Mouse (Mus musculus) liver, adult 2 months (tissue): Measurements from ENCODE around the gene Ginm1. TPM values are rescaled to one million over a fixed set of nuclear protein-coding genes. Genes with fewer than 3 reads are reported as not detected.
"Not testable (repeated sequence)": the region's sequence is repeated elsewhere in the genome, so short reads cannot be mapped to it uniquely, and the experiment has no call there.

Experiments
- DNase-seq: peaks from one replicate; pipeline ENCODE4 v3.0.0-alpha.2; 2011; ENCODE audit warnings: low read depth, low spot score; ENCODE audit errors: extremely low read depth
- H3K27ac ChIP-seq: fragments of 200-500 bp; replicated peaks from 2 replicates; pipeline ENCODE4 v1.5.1; 2012; ENCODE audit warnings: low read depth, mild to moderate bottlenecking, control low read depth, inconsistent platforms, low read length; ENCODE audit not compliant: insufficient read depth
- H3K27me3 ChIP-seq: fragments of 200-500 bp; 2 replicates; pipeline ENCODE4 v1.6.1; 2012; ENCODE audit warnings: mild to moderate bottlenecking, moderate library complexity, low read length, inconsistent platforms; ENCODE audit not compliant: control insufficient read depth, insufficient read depth
- H3K36me3 ChIP-seq: fragments of 200-500 bp; 2 replicates; pipeline ENCODE4 v1.6.1; 2012; ENCODE audit warnings: low read length, inconsistent platforms; ENCODE audit not compliant: control insufficient read depth, insufficient read depth
- H3K4me1 ChIP-seq: fragments of 200-500 bp; 2 replicates; pipeline ENCODE4 v1.6.1; 2011; ENCODE audit warnings: low read length; ENCODE audit not compliant: control insufficient read depth, insufficient read depth
- H3K4me3 ChIP-seq: fragments of 200-500 bp; 2 replicates; pipeline ENCODE4 v1.5.1; 2011; ENCODE audit warnings: low read depth, mild to moderate bottlenecking, control low read depth, low read length, moderate library complexity; ENCODE audit not compliant: insufficient read depth
- H3K79me2 ChIP-seq: fragments of 200-500 bp; 2 replicates; pipeline ENCODE4 v1.6.1; 2012; ENCODE audit warnings: inconsistent platforms, mild to moderate bottlenecking, low read length, moderate library complexity; ENCODE audit not compliant: control insufficient read depth, insufficient read depth
- H3K9ac ChIP-seq: fragments of 200-500 bp; 2 replicates; pipeline ENCODE4 v1.6.1; 2012; ENCODE audit warnings: low read depth, mild to moderate bottlenecking, control low read depth, inconsistent platforms, low read length
- CTCF ChIP-seq: fragments of 200-500 bp; IDR thresholded peaks from 2 replicates; pipeline ENCODE4 v1.5.1; 2011; ENCODE audit warnings: low read depth, low read length, control low read depth
- POLR2A ChIP-seq: fragments of 200-500 bp; IDR thresholded peaks from 2 replicates; pipeline ENCODE4 v1.6.1; 2011; ENCODE audit warnings: low read length, control low read depth; ENCODE audit not compliant: insufficient read depth; ENCODE audit errors: extremely low read depth
- WGBS: fragments of 180-500 bp; shearing (Covaris S2); methylation state at CpG from one replicate; pipeline ENCODE4 v1.1.7; 2018; 5-methylcytosine and 5-hydroxymethylcytosine counted together
- polyA plus RNA-seq: library from polyadenylated mRNA; depleted of rRNA; stranded (reverse); fragments of >200 nt; gene quantifications from 2 replicates; pipeline ENCODE4 v1.2.3, GENCODE M21; 2012
- total RNA-seq: library from RNA; depleted of rRNA; stranded (reverse); fragments of >200 nt; gene quantifications from 2 replicates; pipeline ENCODE4 v1.2.3, GENCODE M21; 2014

The Ginm1 gene
- total and polyA plus RNA-seq, 2 experiments: 13.6 to 64.2 TPM

DNA sequence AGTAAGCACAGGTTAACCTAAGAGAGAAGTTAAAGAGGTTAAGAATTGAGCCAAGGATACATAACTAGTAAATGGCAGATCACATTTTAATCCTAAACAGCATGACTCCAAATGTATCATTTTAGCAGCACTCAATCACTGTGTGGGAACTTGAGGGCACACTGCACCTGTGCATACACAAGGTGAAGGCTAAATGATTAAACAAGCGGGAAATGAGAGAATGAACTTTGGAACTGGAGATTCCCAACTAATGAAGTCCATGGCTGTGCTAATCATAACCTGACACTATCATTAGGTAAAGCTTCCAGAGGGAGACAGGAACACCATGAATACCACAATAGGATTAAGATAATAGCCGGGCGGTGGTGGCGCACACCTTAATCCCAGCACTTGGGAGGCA, 20.3 kb downstream of the Ginm1 start:
- Histone ChIP-seq H3K79me2 (peaks cover 4% of the 10 kb centered on the region; the same call in 1 of the 2 replicates), H3K27ac (no peak overlapping the region), H3K27me3 (no peaks in the 10 kb centered on the region), H3K4me3 (no peak overlapping the region), H3K36me3 (peaks cover 42% of the 10 kb centered on the region), H3K4me1 (0 out of 2 replicates have a peak, but pooled peaks cover 2% of the 10 kb centered on the region), H3K9ac (no peak overlapping the region)
- 84% methylated on average over 4 of the region's 4 CpGs for WGBS
- peak; percentile 20 for DNase-seq
- TF ChIP-seq POLR2A (no peak), CTCF (no peak)

DNA sequence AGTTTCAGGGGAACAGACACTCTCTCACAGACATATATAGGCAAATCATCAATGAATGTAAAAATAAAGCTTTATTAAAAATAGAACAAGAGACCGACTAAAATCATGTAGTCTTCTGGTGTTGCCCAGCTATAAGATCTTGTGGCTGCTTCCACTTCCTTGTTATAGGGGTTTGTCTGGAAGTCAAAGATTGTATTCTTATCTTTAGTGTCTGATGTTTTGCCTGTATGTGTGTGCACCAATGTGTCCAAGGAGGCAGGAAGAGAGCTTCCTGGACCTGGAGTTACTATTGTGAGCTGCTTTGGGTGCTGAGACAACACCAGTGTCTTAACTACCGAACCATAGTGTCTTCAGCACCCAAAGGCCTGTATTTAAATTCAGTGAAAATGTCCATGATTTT, 35.1 kb downstream of the Ginm1 start:
- H3K36me3 ChIP-seq: peaks cover 43% of the 10 kb centered on the region
- no peaks in the 10 kb centered on the region for H3K79me2 ChIP-seq
- no peaks in the 10 kb centered on the region for H3K4me1 ChIP-seq
- no peak overlapping the region for H3K4me3 ChIP-seq
- DNase-seq: no peak
- TF ChIP-seq POLR2A (no peak), CTCF (no peak)
- 77% methylated on average over 2 of the region's 2 CpGs for WGBS
- H3K9ac ChIP-seq: no peak overlapping the region
- H3K27ac ChIP-seq: no peak overlapping the region
- H3K27me3 ChIP-seq: no peaks in the 10 kb centered on the region

GRCm38 (mm10) chr10:7748752-7749151, 43.9 kb downstream of the Ginm1 start:
- H3K4me1 ChIP-seq: no peaks in the 10 kb centered on the region
- no peaks in the 10 kb centered on the region for H3K79me2 ChIP-seq
- no peak overlapping the region for H3K9ac ChIP-seq
- H3K4me3 ChIP-seq: no peak overlapping the region
- WGBS: 84% methylated on average over 6 of the region's 6 CpGs
- H3K27ac ChIP-seq: no peak overlapping the region
- DNase-seq: no peak
- H3K27me3 ChIP-seq: no peaks in the 10 kb centered on the region
- H3K36me3 ChIP-seq: peaks cover 40% of the 10 kb centered on the region
- no peak for TF ChIP-seq CTCF
- no peak for TF ChIP-seq POLR2A

GRCm38 (mm10) chr10:7745528-7745927, 47.1 kb downstream of the Ginm1 start:
- WGBS: 96% methylated on average over 6 of the region's 6 CpGs
- not testable (repeated sequence) for H3K27me3 ChIP-seq, H3K27ac ChIP-seq, H3K4me1 ChIP-seq, DNase-seq, H3K9ac ChIP-seq, H3K4me3 ChIP-seq, H3K79me2 ChIP-seq
- H3K36me3 ChIP-seq: peaks cover 32% of the 10 kb centered on the region

- H3K79me2 ChIP-seq: peaks cover 2% of the 10 kb centered on the region; the same call in 1 of the 2 replicates
- no peaks in the 10 kb centered on the region for H3K27me3 ChIP-seq
- H3K36me3 ChIP-seq: peaks cover 6% of the 10 kb centered on the region
- no peak overlapping the region for H3K4me3 ChIP-seq
- TF ChIP-seq POLR2A: no peak
- TF ChIP-seq CTCF: no peak
- no peak for DNase-seq
- WGBS: 53% methylated on average over 3 of the region's 3 CpGs
- peaks cover 10% of the 10 kb centered on the region for H3K4me1 ChIP-seq
- H3K27ac ChIP-seq: no peak overlapping the region
- H3K9ac ChIP-seq: no peak overlapping the region
These were observed 54.7 kb downstream of the Ginm1 start for GRCm38 (mm10) chr10:7737914-7738313.

DNA sequence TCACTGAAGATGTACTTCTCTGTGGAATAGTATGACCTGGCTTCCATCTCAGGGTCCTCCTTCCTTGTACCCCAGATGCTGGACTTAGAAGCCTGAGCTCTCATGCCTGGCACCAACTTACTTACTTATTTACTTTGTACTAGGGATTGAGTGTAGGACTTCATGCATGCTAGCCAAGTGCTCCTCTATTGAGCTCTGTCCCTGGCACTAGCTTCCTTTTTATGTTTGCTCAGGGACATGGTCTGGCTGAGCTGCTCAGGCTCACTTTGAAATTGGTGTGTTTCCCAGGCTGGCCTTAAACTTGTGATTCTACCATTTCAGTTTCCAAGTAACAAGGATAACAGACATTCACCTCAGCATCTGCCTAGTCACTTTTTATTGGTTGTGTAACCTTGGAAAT, 55.5 kb downstream of the Ginm1 start:
- H3K27me3 ChIP-seq: no peaks in the 10 kb centered on the region
- peak; percentile 98 for DNase-seq

DNA sequence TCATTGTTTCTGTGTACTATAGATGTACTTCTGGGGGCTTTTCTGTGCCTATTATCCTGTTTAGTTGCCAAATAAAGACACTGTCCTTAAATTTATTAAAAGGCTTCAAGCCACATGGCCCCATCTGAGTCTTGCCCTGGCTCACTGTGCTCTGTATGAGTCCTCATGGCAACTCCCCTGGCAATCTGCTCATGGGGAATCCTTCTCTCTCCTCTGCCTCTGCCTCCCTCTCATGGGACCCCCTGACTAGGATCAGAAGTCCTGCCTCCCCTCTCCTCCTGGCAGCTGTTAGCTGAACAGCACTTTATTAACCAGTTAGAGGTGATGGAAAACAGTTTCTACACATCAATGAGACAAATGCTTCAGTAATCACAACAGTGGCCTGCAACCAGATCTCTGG, 61.0 kb downstream of the Ginm1 start:
- H3K36me3 ChIP-seq: no peaks in the 10 kb centered on the region
- H3K4me1 ChIP-seq: peaks cover 4% of the 10 kb centered on the region
- no peak for DNase-seq
- H3K27ac ChIP-seq: no peak overlapping the region
- no peak overlapping the region for H3K4me3 ChIP-seq
- H3K9ac ChIP-seq: no peak overlapping the region
- no peaks in the 10 kb centered on the region for H3K27me3 ChIP-seq
- peaks cover 24% of the 10 kb centered on the region for H3K79me2 ChIP-seq
- TF ChIP-seq CTCF (no peak), POLR2A (no peak)

More for the DNA sequence above, 55.5 kb downstream of the Ginm1 start:
- Histone ChIP-seq H3K36me3 (peaks cover 3% of the 10 kb centered on the region), H3K4me1 (peaks cover 10% of the 10 kb centered on the region), H3K9ac (no peak overlapping the region), H3K4me3 (no peak overlapping the region), H3K27ac (no peak overlapping the region), H3K79me2 (peaks cover 2% of the 10 kb centered on the region; the same call in 1 of the 2 replicates)
- TF ChIP-seq CTCF (no peak), POLR2A (no peak)
